ENCODE assay signal across 8 mouse cellular contexts in the genomic region with DNA sequence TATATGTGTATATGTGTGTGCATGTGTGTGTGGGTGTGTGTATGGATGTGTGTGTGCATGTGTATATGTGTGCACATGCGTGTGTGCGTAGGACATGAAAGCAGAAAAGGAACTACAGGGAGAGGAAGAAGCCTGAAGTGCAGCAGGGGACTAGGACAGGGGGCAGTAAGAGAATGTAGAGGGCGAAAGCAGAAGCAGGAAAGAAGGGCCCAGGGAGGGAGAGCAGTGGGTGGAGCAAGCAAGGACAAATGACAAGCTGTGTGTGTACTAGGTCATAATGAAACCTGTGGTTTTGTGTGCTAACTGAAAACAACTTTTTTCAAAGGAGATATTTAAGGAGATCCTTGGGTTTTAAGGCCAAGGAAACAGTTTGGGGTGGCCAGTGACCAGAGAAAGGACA.
DNase-seq lines count a peak whose midpoint lies in the region; ATAC-seq and TF ChIP-seq lines count a peak whose summit lies in the region.

No protein-coding gene starts in this region.

- no peaks in the 10 kb centered on the region for H3K9me3 ChIP-seq in limb, embryonic 12.5 days
- no peaks in the 10 kb centered on the region for H3K9me3 ChIP-seq in limb, embryonic 10.5 days (replicated peaks)
- no peaks in the 10 kb centered on the region for H3K9me3 ChIP-seq in heart, embryonic 10.5 days
- no peaks in the 10 kb centered on the region for H3K9me3 ChIP-seq in liver, embryonic 12.5 days (replicated peaks)
- no peaks in the 10 kb centered on the region for H3K9me3 ChIP-seq in midbrain, embryonic 15.5 days

- 78% methylated on average over 3 of the region's 3 CpGs for WGBS in limb, embryonic 12.5 days
- 88% methylated on average over 3 of the region's 3 CpGs for WGBS in limb, embryonic 10.5 days
- WGBS in heart, embryonic 10.5 days, result 75% methylated on average over 3 of the region's 3 CpGs
- WGBS in liver, embryonic 12.5 days (ENCODE audit: insufficient replicate concordance), result 52% methylated on average over 3 of the region's 3 CpGs
- WGBS in small intestine, adult 2 months, result 76% methylated on average over 3 of the region's 3 CpGs
- 87% methylated on average over 3 of the region's 3 CpGs for WGBS in midbrain, embryonic 15.5 days

- H3K4me2 ChIP-seq in limb, embryonic 12.5 days, result no peak overlapping the region
- H3K4me2 ChIP-seq in liver, embryonic 12.5 days, result no peak overlapping the region
- H3K4me2 ChIP-seq in midbrain, embryonic 15.5 days, result no peak overlapping the region

- no peak for TF ChIP-seq CTCF in small intestine, adult 2 months (IDR thresholded peaks at IDR 0.05; ENCODE audit: extremely low read depth, insufficient read length, insufficient replicate concordance, low read depth, low read length)

- no peak for ATAC-seq in limb, embryonic 12.5 days (ENCODE audit: insufficient number of reproducible peaks, insufficient read depth, low FRiP score, low TSS enrichment, low read depth)
- ATAC-seq in liver, embryonic 12.5 days, result peak; percentile 40; the same call in 1 of the 2 replicates
- no peak for ATAC-seq in midbrain, embryonic 15.5 days (replicated peaks)

- no peak overlapping the region for H3K4me3 ChIP-seq in limb, embryonic 12.5 days (replicated peaks)
- no peak overlapping the region for H3K4me3 ChIP-seq in limb, embryonic 10.5 days
- H3K4me3 ChIP-seq in heart, embryonic 10.5 days, result no peak overlapping the region
- no peak overlapping the region for H3K4me3 ChIP-seq in liver, embryonic 12.5 days
- H3K4me3 ChIP-seq in small intestine, adult 2 months (ENCODE audit: low read depth, low read length), result no peak overlapping the region
- H3K4me3 ChIP-seq in midbrain, embryonic 15.5 days, result no peak overlapping the region

- no peaks in the 10 kb centered on the region for H3K27me3 ChIP-seq in limb, embryonic 12.5 days
- H3K27me3 ChIP-seq in limb, embryonic 10.5 days (ENCODE audit: low read depth, poor library complexity, severe bottlenecking), result no peaks in the 10 kb centered on the region
- no peaks in the 10 kb centered on the region for H3K27me3 ChIP-seq in heart, embryonic 10.5 days (ENCODE audit: insufficient read depth, poor library complexity, severe bottlenecking)
- H3K27me3 ChIP-seq in liver, embryonic 12.5 days (replicated peaks), result no peaks in the 10 kb centered on the region
- H3K27me3 ChIP-seq in small intestine, adult 2 months (ENCODE audit: control insufficient read depth, insufficient read depth, low read length), result no peaks in the 10 kb centered on the region
- H3K27me3 ChIP-seq in midbrain, embryonic 15.5 days (replicated peaks), result no peaks in the 10 kb centered on the region

- TF ChIP-seq POLR2A in small intestine, adult 2 months (IDR thresholded peaks at IDR 0.05; ENCODE audit: low read depth, low read length), result no peak

- peak overlapping the region; percentile 59 for H3K27ac ChIP-seq in limb, embryonic 12.5 days
- H3K27ac ChIP-seq in limb, embryonic 10.5 days, result no peak overlapping the region
- peak overlapping the region; percentile 56; the same call in 1 of the 2 replicates for H3K27ac ChIP-seq in heart, embryonic 10.5 days
- no peak overlapping the region for H3K27ac ChIP-seq in liver, embryonic 12.5 days
- H3K27ac ChIP-seq in small intestine, adult 2 months (ENCODE audit: insufficient read depth, low read depth, low read length), result peak overlapping the region; percentile 69
- H3K27ac ChIP-seq in midbrain, embryonic 15.5 days, result no peak overlapping the region

- no peak for DNase-seq in limb, embryonic 10.5 days (ENCODE audit: low spot score)
- no peak for DNase-seq in heart, embryonic 10.5 days (ENCODE audit: low spot score)
- no peak for DNase-seq in cerebellum, adult 8-10 months
- no peak for DNase-seq in c-Kit-positive CD71-positive TER-119-positive erythroid progenitor cells, embryonic 14.5 days (ENCODE audit: low spot score)

- no peak overlapping the region for H3K9ac ChIP-seq in limb, embryonic 12.5 days (replicated peaks)
- H3K9ac ChIP-seq in liver, embryonic 12.5 days, result no peak overlapping the region
- no peak overlapping the region for H3K9ac ChIP-seq in midbrain, embryonic 15.5 days

- H3K36me3 ChIP-seq in limb, embryonic 12.5 days, result no peaks in the 10 kb centered on the region
- no peaks in the 10 kb centered on the region for H3K36me3 ChIP-seq in limb, embryonic 10.5 days
- H3K36me3 ChIP-seq in heart, embryonic 10.5 days, result no peaks in the 10 kb centered on the region
- no peaks in the 10 kb centered on the region for H3K36me3 ChIP-seq in liver, embryonic 12.5 days
- no peaks in the 10 kb centered on the region for H3K36me3 ChIP-seq in small intestine, adult 2 months (ENCODE audit: control insufficient read depth, insufficient read depth, low read length)
- H3K36me3 ChIP-seq in midbrain, embryonic 15.5 days (replicated peaks), result no peaks in the 10 kb centered on the region

- peaks cover 15% of the 10 kb centered on the region for H3K4me1 ChIP-seq in limb, embryonic 12.5 days (replicated peaks)
- H3K4me1 ChIP-seq in limb, embryonic 10.5 days, result peaks cover 20% of the 10 kb centered on the region
- peaks cover 36% of the 10 kb centered on the region for H3K4me1 ChIP-seq in heart, embryonic 10.5 days
- H3K4me1 ChIP-seq in liver, embryonic 12.5 days, result peaks cover 11% of the 10 kb centered on the region; the same call in 1 of the 2 replicates
- peaks cover 11% of the 10 kb centered on the region; the same call in 1 of the 2 replicates for H3K4me1 ChIP-seq in small intestine, adult 2 months (ENCODE audit: control insufficient read depth, insufficient read depth, insufficient read length, low read length)
- no peaks in the 10 kb centered on the region for H3K4me1 ChIP-seq in midbrain, embryonic 15.5 days

Comparison
In these comparisons a context has a peak if more than half of its experiments do, and no peak if none do; other contexts are left out.
1. H3K27ac ChIP-seq: peak in limb, embryonic 12.5 days (single experiment), heart, embryonic 10.5 days (single experiment) and small intestine, adult 2 months (single experiment); none in limb, embryonic 10.5 days (single experiment), liver, embryonic 12.5 days (single experiment) and midbrain, embryonic 15.5 days (single experiment).